Mouse (Mus musculus) layer of hippocampus, adult 2 months (tissue): Measurements from ENCODE around the gene Itfg2. TPM values are rescaled to one million over a fixed set of nuclear protein-coding genes. Genes with fewer than 3 reads are reported as not detected.

Source experiments
- DNase-seq, 2 experiments: peaks; one replicate each; pipeline ENCODE4 v3.0.0; 2022; ENCODE audit warnings: low spot score in 2 of 2
- H3K27ac ChIP-seq: fragments of 200-600 bp; 2 replicates; pipeline ENCODE4 v1.8.1; 2022
- H3K4me3 ChIP-seq: fragments of 200-600 bp; 2 replicates; pipeline ENCODE4 v1.8.1; 2022; ENCODE audit warnings: mild to moderate bottlenecking
- CTCF ChIP-seq: fragments of 200-600 bp; conservative IDR thresholded peaks from 2 replicates; pipeline ENCODE4 v1.8.1; 2022; ENCODE audit warnings: antibody characterized with exemption, mild to moderate bottlenecking, moderate library complexity
- total RNA-seq, 2 experiments: library from RNA; stranded (reverse); gene quantifications; 2 replicates each; pipeline ENCODE4 v1.2.3; 2021

Gene Itfg2
- total RNA-seq, 2 experiments from 2014 or later: 23.8 to 28.6 TPM

- no peak for TF ChIP-seq CTCF
- DNase-seq: no peak
- no peak overlapping the region for H3K4me3 ChIP-seq
- no peak overlapping the region for H3K27ac ChIP-seq
Measured at GRCm38 (mm10) chr6:128427571-128427970, 2.8 kb upstream of the Itfg2 start.

- Histone ChIP-seq H3K4me3 (peak overlapping the region; percentile 85), H3K27ac (peak overlapping the region; percentile 99)
- no peak for DNase-seq
- TF ChIP-seq CTCF: no peak
Measured at GRCm38 (mm10) chr6:128425046-128425445, 315 bp upstream of the Itfg2 start.

GRCm38 (mm10) chr6:128423496-128424268, 1.0 kb downstream of the Itfg2 start:
- Histone ChIP-seq H3K4me3 (peak overlapping the region; percentile 85), H3K27ac (peak overlapping the region; percentile 99)
- no peak for DNase-seq
- no peak for TF ChIP-seq CTCF

- DNase-seq: no peak
- Histone ChIP-seq H3K27ac (peak overlapping the region; percentile 70), H3K4me3 (no peak overlapping the region)
- no peak for TF ChIP-seq CTCF
Measured at GRCm38 (mm10) chr6:128421480-128421879, 3.3 kb downstream of the Itfg2 start.

- no peak for TF ChIP-seq CTCF
- DNase-seq: no peak
- Histone ChIP-seq H3K27ac (peak overlapping the region; percentile 70), H3K4me3 (no peak overlapping the region)
Measured at GRCm38 (mm10) chr6:128421036-128421435, 3.7 kb downstream of the Itfg2 start.

GRCm38 (mm10) chr6:128418076-128418475, 6.7 kb downstream of the Itfg2 start:
- Histone ChIP-seq H3K27ac (no peak overlapping the region), H3K4me3 (no peak overlapping the region)
- no peak for TF ChIP-seq CTCF
- DNase-seq: no peak

GRCm38 (mm10) chr6:128416169-128416568, 8.6 kb downstream of the Itfg2 start:
- no peak overlapping the region for H3K27ac ChIP-seq
- H3K4me3 ChIP-seq: no peak overlapping the region
- no peak for TF ChIP-seq CTCF
- no peak for DNase-seq

- no peak overlapping the region for H3K27ac ChIP-seq
- DNase-seq: peak; percentile 70 to 92
- peak; percentile 97 for TF ChIP-seq CTCF
- no peak overlapping the region for H3K4me3 ChIP-seq
Measured at GRCm38 (mm10) chr6:128411115-128411514, 13.6 kb downstream of the Itfg2 start.

- Histone ChIP-seq H3K27ac (no peak overlapping the region), H3K4me3 (no peak overlapping the region)
- TF ChIP-seq CTCF: no peak
- DNase-seq: no peak
Measured at GRCm38 (mm10) chr6:128410305-128410704, 14.4 kb downstream of the Itfg2 start.

GRCm38 (mm10) chr6:128408544-128409125, 16.1 kb downstream of the Itfg2 start:
- TF ChIP-seq CTCF: no peak
- Histone ChIP-seq H3K27ac (no peak overlapping the region), H3K4me3 (no peak overlapping the region)
- DNase-seq: no peak

GRCm38 (mm10) chr6:128404708-128405107, 20.0 kb downstream of the Itfg2 start:
- no peak for DNase-seq
- TF ChIP-seq CTCF: 0 out of 2 replicates have a peak, but pooled peaks have one; percentile 6
- H3K4me3 ChIP-seq: no peak overlapping the region
- H3K27ac ChIP-seq: no peak overlapping the region

- no peak for TF ChIP-seq CTCF
- H3K27ac ChIP-seq: peak overlapping the region; percentile 90
- H3K4me3 ChIP-seq: peak overlapping the region; percentile 60
- peak in 1 of 2 experiments; percentile 49 for DNase-seq
Measured at GRCm38 (mm10) chr6:128399421-128400185, 25.1 kb downstream of the Itfg2 start.

- peak within 1 kb of the TSS; percentile 90 for H3K27ac ChIP-seq
Measured at GRCm38 (mm10) chr6:128398996-128399395, 25.7 kb downstream of the Itfg2 start, which contains the start of gene Nrip2. Nrip2 (plus strand) TSS chr6:128399296.

More at GRCm38 (mm10) chr6:128398996-128399395, 25.7 kb downstream of the Itfg2 start, which contains the start of gene Nrip2:
- DNase-seq: no peak
- H3K4me3 ChIP-seq: peak within 1 kb of the TSS; percentile 60
- TF ChIP-seq CTCF: no peak
